Mouse (Mus musculus): ENCODE data around the gene Hmmr. TPM values are rescaled to one million over a fixed set of nuclear protein-coding genes. Genes with fewer than 3 reads are reported as not detected.
"Not testable (repeated sequence)": the region's sequence is repeated elsewhere in the genome, so short reads cannot be mapped to it uniquely, and the experiment has no call there.

The Hmmr gene
- total RNA-seq, 2 experiments from 2014 or later: 0.61 to 0.69 TPM

DNA sequence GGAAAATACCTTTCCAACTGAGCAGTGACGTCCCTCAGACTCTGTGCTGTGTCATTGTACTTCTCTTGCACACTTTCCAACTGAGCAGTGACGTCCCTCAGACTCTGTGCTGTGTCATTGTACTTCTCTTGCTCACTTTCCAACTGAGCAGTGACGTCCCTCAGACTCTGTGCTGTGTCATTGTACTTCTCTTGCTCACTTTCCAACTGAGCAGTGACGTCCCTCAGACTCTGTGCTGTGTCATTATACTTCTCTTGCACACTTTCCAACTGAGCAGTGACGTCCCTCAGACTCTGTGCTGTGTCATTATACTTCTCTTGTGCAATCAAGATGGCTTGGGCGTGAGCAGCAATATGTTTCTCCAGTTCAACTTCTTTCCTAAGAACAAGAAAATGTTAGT, 23.3 kb downstream of the Hmmr start:
- DNase-seq (ENCODE audit: extremely low spot score in 1 of 2, low spot score in 1 of 2): not testable (repeated sequence)

DNA sequence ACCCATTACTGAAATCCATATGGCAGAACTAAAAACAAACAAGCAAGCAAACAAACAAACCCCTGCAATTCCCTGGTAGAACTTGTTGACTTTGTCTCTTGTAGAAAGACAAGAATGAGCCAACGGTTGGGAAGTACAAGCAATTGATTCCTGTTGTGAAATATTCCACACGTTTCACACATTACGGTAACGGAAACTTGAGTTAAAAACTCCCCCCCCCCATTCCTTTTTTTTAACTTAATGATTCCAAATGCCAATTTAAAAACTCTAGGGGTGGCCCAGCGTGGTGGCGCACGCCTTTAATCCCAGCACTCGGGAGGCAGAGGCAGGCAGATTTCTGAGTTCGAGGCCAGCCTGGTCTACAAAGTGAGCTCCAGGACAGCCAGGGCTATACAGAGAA, 38.1 kb downstream of the Hmmr start, which contains the start of gene Mat2b:
Mat2b (minus strand) TSS at position 101 of the 400 bp plus-strand sequence.
- DNase-seq (ENCODE audit: extremely low spot score in 1 of 2, low spot score in 1 of 2): no peak

DNA sequence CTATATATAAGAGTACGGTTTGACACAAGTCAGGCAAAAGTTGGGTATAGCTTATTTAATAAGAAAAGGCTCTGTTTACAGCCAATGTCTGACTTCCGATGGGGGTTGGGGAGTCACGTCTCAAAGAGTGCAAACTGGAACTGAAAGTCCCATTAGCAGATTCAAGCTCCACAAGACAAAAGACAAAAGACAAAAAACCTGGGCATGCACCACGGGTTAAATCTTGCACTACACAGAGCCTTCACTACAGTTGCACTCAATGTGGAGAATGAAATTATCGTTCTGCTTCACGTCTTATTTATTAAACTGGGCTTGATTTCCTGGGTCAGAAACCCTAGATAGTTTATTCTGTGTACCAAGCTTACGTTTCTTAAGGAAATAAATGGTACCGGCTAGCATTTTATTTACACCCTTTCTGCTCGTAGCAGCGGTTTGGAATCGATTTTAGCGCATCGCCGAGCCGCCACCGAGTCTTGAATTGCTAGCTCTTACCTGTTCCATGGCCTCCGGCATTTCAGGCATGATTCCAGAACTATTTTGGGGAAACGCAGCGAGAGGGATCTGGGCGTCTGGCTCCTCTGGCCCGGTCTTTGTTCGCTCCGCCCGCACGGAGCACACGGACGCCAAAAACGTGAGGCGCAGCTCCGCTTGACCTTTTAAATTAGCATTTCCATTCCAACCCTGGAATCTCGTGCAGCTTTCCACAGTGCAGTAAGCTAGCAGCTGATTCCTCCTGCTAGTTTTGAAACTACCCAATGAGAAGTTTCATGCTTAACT, 38.7 kb downstream of the Hmmr start:
- DNase-seq (ENCODE audit: extremely low spot score in 1 of 2, low spot score in 1 of 2): peak; percentile 22 to 41

DNA sequence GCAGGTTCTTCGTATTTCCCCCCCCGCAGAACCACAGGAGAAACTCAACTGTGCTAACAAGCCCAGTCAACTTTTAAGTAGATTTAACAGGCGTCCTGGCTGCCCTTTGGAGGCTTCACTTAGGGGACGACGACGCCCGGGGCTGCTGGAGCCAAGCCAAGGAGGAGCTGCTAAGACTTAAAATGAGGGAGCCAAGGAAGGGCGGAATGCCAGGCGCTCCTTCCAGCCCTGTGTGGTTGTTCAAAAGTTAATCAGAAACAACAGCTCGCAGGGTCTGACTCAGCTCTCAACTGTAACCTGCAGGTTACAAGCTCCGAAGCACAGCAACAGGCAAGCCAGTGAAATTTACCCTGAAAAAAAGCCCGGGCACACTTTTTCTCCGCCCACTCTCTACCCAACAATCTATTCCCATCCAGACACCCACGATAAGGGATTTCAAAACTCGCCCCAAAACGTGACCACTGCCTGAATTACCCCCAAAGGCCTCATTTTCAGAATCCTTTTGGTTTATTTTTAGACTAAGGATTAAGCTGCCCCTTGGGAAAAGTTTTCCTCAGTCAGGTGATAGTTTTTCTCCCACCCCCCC, 39.8 kb downstream of the Hmmr start:
- DNase-seq (ENCODE audit: extremely low spot score in 1 of 2, low spot score in 1 of 2): peak in 1 of 2 experiments; percentile 62

DNA sequence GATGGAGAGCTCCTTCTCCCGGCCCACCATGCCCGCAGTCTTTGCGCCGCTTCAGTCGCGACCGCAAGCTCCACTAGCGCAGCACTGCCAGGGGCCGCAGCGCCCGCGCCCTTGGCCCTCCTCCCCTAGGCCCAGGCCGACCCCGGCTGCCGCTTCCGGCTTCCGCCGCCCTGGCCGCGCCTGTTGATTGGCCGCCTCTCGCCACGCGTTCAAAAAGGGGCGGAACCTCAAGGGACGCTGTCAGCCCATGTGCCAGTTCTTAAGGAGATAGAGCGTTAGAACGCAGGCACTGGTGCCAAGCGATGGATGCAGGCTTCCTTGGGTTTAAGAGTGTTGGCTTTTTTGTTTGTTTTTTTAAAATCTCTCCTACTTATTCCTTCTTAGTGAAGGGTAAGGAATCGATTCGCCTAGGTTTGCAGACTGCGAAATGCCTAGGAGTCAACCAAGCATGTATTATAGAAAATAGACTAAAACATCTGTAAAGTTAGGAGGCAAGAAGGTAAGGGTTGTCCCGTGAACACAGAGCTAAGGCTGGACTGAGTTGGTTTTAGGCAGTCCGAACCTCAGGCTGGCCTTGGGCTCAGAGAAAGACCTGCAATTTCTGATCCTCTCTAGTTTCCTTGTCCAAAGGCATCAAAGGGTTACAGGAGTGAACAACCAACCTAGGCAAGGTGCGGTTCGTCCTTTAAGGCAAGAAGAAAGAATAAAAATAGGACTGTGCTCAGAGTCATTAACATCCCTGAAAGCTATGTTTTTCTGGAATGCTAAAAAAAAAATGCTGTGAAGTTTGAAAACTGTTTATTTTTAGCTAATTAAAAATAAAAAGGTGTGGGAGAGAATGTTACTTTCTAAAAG, 40.5 kb downstream of the Hmmr start:
- DNase-seq (ENCODE audit: extremely low spot score in 1 of 2, low spot score in 1 of 2): peak; percentile 84

DNA sequence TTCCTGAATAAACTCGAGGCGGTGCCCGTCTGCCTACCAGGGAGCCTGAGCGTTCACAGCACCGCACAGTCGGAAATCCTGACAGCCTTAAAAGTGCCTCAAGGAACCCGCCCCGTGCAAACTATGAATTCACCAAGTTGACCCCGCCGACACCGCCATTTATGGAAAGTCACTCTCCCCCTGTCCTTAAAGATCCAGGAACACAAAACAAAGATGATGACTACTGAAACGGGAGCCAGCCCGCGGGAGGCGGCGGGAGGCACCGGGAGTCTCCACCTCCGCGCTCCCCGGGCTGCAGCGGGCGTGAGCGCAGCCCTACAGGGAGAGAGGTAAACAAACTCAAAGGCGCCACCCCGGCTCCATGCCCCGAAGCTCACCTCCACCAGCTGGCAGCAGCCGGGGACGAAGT, 41.1 kb downstream of the Hmmr start:
- peak; percentile 21 to 25 for DNase-seq (ENCODE audit: extremely low spot score in 1 of 2, low spot score in 1 of 2)

DNA sequence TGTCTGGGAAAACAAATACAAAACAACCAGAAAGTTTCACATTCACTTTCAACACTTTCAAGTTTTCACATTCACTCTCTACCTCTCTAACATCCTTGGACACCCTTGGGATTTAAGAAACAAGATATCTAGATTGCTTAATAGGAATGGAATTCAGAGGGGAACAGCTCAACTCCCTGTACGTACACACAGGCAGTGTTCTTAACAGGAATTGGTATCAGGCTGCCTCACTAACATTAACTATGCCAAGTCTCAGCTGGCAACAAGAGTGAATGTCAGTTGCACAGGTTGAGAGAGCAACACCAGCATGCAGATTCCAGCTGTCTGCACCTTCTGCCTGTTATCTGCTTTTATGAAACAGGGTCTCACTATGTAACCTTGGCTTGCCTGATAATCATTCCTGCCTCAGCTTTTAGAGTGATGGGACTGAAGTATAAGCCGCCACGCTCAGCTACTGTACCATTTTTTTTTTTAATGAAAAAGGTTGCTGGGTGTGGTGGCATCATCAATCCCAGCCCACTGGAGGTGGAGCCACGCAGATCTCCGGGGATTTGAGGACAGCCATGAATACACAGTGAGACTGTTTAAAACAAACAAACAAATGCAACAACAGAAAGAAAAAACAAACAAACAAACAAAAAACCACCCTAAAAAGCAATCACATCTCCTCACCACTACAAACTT, 42.6 kb downstream of the Hmmr start:
- DNase-seq (ENCODE audit: extremely low spot score in 1 of 2, low spot score in 1 of 2): no peak

DNA sequence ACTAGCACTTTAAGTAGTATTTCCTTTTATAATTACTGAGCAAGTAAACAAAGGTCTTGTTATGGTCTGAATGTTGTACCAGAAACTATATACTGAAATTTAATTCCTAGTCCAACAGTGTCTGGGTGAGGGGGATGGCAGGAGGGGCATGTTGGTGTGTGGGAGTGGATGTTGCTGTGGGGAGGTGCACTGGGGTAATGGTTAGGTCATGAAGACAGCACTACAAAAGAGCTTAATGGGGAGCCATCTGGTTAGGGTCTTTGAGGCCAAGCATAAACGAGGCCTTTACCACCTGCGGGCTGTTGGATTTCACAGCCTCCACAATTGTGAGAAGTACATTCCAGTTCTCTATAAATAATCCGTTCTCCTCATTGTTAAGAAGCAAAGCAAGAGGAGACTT, 49.9 kb downstream of the Hmmr start:
- DNase-seq (ENCODE audit: extremely low spot score in 1 of 2, low spot score in 1 of 2): no peak

DNA sequence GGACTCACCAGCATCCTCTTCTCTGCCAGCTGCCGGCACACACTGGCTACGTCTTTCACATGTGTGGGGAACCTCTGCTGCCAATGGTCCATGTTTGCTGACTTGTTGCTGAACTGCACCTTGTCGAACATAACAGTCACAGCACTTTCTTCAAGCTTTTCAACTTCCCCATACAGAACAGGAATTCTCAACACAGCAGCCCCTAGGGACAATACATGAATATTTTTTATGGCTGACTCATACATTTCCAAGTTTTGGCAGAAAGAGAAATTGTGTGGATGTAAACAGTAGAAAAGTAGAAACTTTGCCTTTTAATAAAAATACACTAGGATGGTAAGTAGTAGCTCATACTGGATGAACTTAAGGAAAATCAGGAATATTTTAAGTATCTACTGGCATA, 50.8 kb downstream of the Hmmr start:
- DNase-seq (ENCODE audit: extremely low spot score in 1 of 2, low spot score in 1 of 2): no peak

DNA sequence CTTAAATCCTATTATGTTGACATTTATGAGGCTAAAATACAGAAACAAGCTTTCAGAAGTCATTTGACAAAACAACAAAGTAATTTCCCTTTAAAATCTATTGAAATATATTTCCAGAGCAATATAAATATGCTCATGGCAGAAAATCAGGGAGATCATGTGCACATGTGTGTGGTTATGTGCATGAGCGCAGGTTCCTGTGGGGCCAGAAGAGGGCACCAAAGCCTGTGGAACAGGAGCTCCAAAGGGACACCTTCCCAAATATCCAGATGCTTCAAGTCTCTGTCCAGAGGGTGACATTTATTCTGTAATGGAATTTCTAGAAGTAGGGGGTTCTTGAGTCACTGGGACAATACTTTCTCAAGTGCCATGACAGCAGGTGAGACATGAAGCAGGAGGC, 56.1 kb downstream of the Hmmr start:
- no peak for DNase-seq (ENCODE audit: extremely low spot score in 1 of 2, low spot score in 1 of 2)

DNA sequence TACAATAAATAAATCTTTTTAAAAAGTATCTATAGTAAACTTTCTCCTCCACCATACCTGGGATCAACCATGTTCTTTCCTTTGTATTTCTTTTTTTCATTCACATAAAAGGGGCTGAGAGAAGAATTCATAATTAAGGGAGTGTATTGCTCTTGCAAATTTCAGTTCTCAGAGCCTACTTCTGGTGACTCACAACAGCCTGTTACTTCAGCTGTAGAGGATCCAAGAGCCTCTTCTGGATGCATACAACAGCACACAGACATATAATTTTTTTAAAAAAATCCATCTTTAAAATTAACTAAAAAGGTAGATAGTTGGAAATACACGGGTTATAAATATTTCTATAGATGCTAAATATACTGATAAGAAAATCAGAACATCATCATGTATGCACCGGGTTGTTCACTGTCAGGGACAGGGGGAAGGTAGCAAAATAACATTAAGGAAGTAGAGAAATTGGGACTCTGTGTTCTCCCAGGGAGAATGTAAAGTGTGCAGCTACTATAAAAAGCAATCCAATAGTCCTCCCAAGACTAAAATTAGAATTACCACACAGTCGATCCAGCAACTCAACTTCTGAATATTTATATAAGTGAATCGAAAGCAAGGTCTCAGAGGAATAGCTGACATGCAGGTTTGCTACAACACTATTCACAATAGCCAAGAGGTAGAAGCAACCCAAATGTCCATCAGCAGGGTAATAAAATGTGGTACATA, 58.0 kb downstream of the Hmmr start:
- DNase-seq (ENCODE audit: extremely low spot score in 1 of 2, low spot score in 1 of 2): no peak

Other genes starting within 250 kb of the Hmmr start
- 100 to 1,000 TPM; 124 to 125 TPM for gene Mat2b, start 38.2 kb downstream of the Hmmr start, total RNA-seq (2021)
- gene Nudcd2, start 245 bp upstream of the Hmmr start, total RNA-seq (2021): 10 to 100 TPM; 18.7 to 25.4 TPM
- 10 to 100 TPM; 58.0 to 64.0 TPM for gene Ccng1, start 21.9 kb upstream of the Hmmr start, total RNA-seq (2021)